Mouse (Mus musculus) stomach, embryonic 15.5 days (tissue): ENCODE measurements around the gene Lims1. TPM values are rescaled to one million over a fixed set of nuclear protein-coding genes. Genes with fewer than 3 reads are reported as not detected.

ENCODE experiments used
- ATAC-seq: fragments of 200-750 bp; cut with Nextera tagmentation; 2 replicates; pipeline ENCODE4 v1.8.0; 2017; ENCODE audit warnings: low read depth, moderate number of reproducible peaks, moderate TSS enrichment; ENCODE audit not compliant: insufficient read depth, low FRiP score
- H3K27ac ChIP-seq: fragments of 300-500 bp; sonication (generic); 2 replicates; pipeline ENCODE4 v1.5.1; 2015; ENCODE audit warnings: mild to moderate bottlenecking, inconsistent platforms
- H3K27me3 ChIP-seq: fragments of 300-500 bp; sonication (generic); replicated peaks from 2 replicates; pipeline ENCODE4 v1.6.1; 2015; ENCODE audit warnings: inconsistent platforms
- H3K36me3 ChIP-seq: fragments of 300-500 bp; sonication (generic); 2 replicates; pipeline ENCODE4 v1.6.1; 2015; ENCODE audit warnings: inconsistent platforms
- H3K4me1 ChIP-seq: fragments of 300-500 bp; sonication (generic); 2 replicates; pipeline ENCODE4 v1.6.1; 2015; ENCODE audit warnings: inconsistent platforms
- H3K4me2 ChIP-seq: fragments of 300-500 bp; sonication (generic); 2 replicates; pipeline ENCODE4 v1.6.1; 2015; ENCODE audit warnings: mild to moderate bottlenecking, inconsistent platforms
- H3K4me3 ChIP-seq: fragments of 300-500 bp; sonication (generic); replicated peaks from 2 replicates; pipeline ENCODE4 v1.5.1; 2015; ENCODE audit warnings: inconsistent platforms
- H3K9ac ChIP-seq: fragments of 300-500 bp; sonication (generic); 2 replicates; pipeline ENCODE4 v1.6.1; 2015; ENCODE audit warnings: inconsistent platforms
- H3K9me3 ChIP-seq: fragments of 300-500 bp; sonication (generic); 2 replicates; pipeline ENCODE4 v1.6.1; 2016; ENCODE audit warnings: inconsistent platforms
- WGBS: fragments of 180-500 bp; shearing (Covaris S2); methylation state at CpG from one replicate; pipeline ENCODE4 v1.1.7; 2015; 5-methylcytosine and 5-hydroxymethylcytosine counted together
- polyA plus RNA-seq: library from polyadenylated mRNA; unstranded; fragments of >200 nt; fragmentation: Nextera tagmentation; extraction: Ambion mirVana; gene quantifications from 2 replicates; pipeline ENCODE4 v1.2.1, GENCODE M21; 2015

The Lims1 gene
- polyA plus RNA-seq, 1 experiment from 2014 or later = 155 TPM

- no peaks in the 10 kb centered on the region for H3K4me1 ChIP-seq
- peak overlapping the region; percentile 62; the same call in 1 of the 2 replicates for H3K27ac ChIP-seq
- H3K4me3 ChIP-seq = no peak overlapping the region
- ATAC-seq = peak; percentile 43; the same call in 1 of the 2 replicates
- H3K9me3 ChIP-seq = no peaks in the 10 kb centered on the region
- H3K36me3 ChIP-seq = peaks cover 21% of the 10 kb centered on the region; the same call in 1 of the 2 replicates
- no peaks in the 10 kb centered on the region for H3K27me3 ChIP-seq
- no peak overlapping the region for H3K9ac ChIP-seq
- 62% methylated on average over 4 of the region's 4 CpGs for WGBS
- no peak overlapping the region for H3K4me2 ChIP-seq
Measured at GRCm38 (mm10) chr10:58405285-58405948, 82.2 kb downstream of the Lims1 start.

GRCm38 (mm10) chr10:58405949-58406305, 82.7 kb downstream of the Lims1 start:
- no peaks in the 10 kb centered on the region for H3K27me3 ChIP-seq
- H3K9ac ChIP-seq = no peak overlapping the region
- H3K4me3 ChIP-seq = no peak overlapping the region
- no peaks in the 10 kb centered on the region for H3K4me1 ChIP-seq
- peaks cover 21% of the 10 kb centered on the region; the same call in 1 of the 2 replicates for H3K36me3 ChIP-seq
- H3K4me2 ChIP-seq = no peak overlapping the region
- peak overlapping the region; percentile 46; the same call in 1 of the 2 replicates for H3K27ac ChIP-seq
- no peaks in the 10 kb centered on the region for H3K9me3 ChIP-seq
- WGBS = 75% methylated on average over 2 of the region's 2 CpGs
- ATAC-seq = no peak

- Histone ChIP-seq H3K4me2 (no peak overlapping the region), H3K4me1 (no peaks in the 10 kb centered on the region), H3K27me3 (no peaks in the 10 kb centered on the region), H3K36me3 (peaks cover 44% of the 10 kb centered on the region), H3K9me3 (no peaks in the 10 kb centered on the region), H3K9ac (no peak overlapping the region), H3K4me3 (no peak overlapping the region), H3K27ac (no peak overlapping the region)
- WGBS = 87% methylated on average over 4 of the region's 4 CpGs
- peak; percentile 91 for ATAC-seq
Measured at GRCm38 (mm10) chr10:58412331-58412730, 89.1 kb downstream of the Lims1 start.

- no peaks in the 10 kb centered on the region for H3K9me3 ChIP-seq
Measured at GRCm38 (mm10) chr10:58412852-58413251, 89.6 kb downstream of the Lims1 start.

GRCm38 (mm10) chr10:58416702-58417101, 93.4 kb downstream of the Lims1 start:
- Histone ChIP-seq H3K36me3 (peaks cover 33% of the 10 kb centered on the region), H3K4me2 (no peak overlapping the region)

More at GRCm38 (mm10) chr10:58412852-58413251, 89.6 kb downstream of the Lims1 start:
- no peak overlapping the region for H3K9ac ChIP-seq
- H3K4me1 ChIP-seq = no peaks in the 10 kb centered on the region
- no peak overlapping the region for H3K27ac ChIP-seq
- H3K36me3 ChIP-seq = peaks cover 46% of the 10 kb centered on the region
- H3K4me2 ChIP-seq = no peak overlapping the region
- no peak overlapping the region for H3K4me3 ChIP-seq
- H3K27me3 ChIP-seq = no peaks in the 10 kb centered on the region
- ATAC-seq = 0 out of 2 replicates have a peak, but pooled peaks have one; percentile 70

GRCm38 (mm10) chr10:58418290-58418971, 95.2 kb downstream of the Lims1 start:
- Histone ChIP-seq H3K4me2 (no peak overlapping the region), H3K27me3 (no peaks in the 10 kb centered on the region), H3K27ac (no peak overlapping the region), H3K36me3 (peaks cover 28% of the 10 kb centered on the region), H3K4me3 (no peak overlapping the region), H3K9me3 (no peaks in the 10 kb centered on the region), H3K4me1 (no peaks in the 10 kb centered on the region), H3K9ac (no peak overlapping the region)
- no peak for ATAC-seq
- WGBS = 88% methylated on average over 10 of the region's 10 CpGs

More at GRCm38 (mm10) chr10:58416702-58417101, 93.4 kb downstream of the Lims1 start:
- no peak for ATAC-seq
- 69% methylated on average over 3 of the region's 3 CpGs for WGBS
- H3K4me3 ChIP-seq = no peak overlapping the region
- no peak overlapping the region for H3K27ac ChIP-seq
- H3K9me3 ChIP-seq = no peaks in the 10 kb centered on the region
- H3K27me3 ChIP-seq = no peaks in the 10 kb centered on the region
- no peaks in the 10 kb centered on the region for H3K4me1 ChIP-seq
- H3K9ac ChIP-seq = no peak overlapping the region

- no peaks in the 10 kb centered on the region for H3K27me3 ChIP-seq
- WGBS = 97% methylated on average over 2 of the region's 2 CpGs
- H3K9ac ChIP-seq = no peak overlapping the region
- no peak overlapping the region for H3K4me2 ChIP-seq
- peaks cover 17% of the 10 kb centered on the region; the same call in 1 of the 2 replicates for H3K36me3 ChIP-seq
- no peak for ATAC-seq
- no peaks in the 10 kb centered on the region for H3K9me3 ChIP-seq
- no peak overlapping the region for H3K27ac ChIP-seq
- no peak overlapping the region for H3K4me3 ChIP-seq
- no peaks in the 10 kb centered on the region for H3K4me1 ChIP-seq
Measured at GRCm38 (mm10) chr10:58427930-58428329, 104.7 kb downstream of the Lims1 start.

GRCm38 (mm10) chr10:58445850-58446249, 122.6 kb downstream of the Lims1 start:
- no peaks in the 10 kb centered on the region for H3K36me3 ChIP-seq
- 20% methylated on average over 9 of the region's 9 CpGs for WGBS
- peak overlapping the region; percentile 66 for H3K4me2 ChIP-seq
- peak overlapping the region; percentile 97 for H3K27ac ChIP-seq
- H3K27me3 ChIP-seq = no peaks in the 10 kb centered on the region
- H3K4me1 ChIP-seq = peaks cover 7% of the 10 kb centered on the region; the same call in 1 of the 2 replicates
- peak overlapping the region; percentile 68 for H3K9ac ChIP-seq
- no peaks in the 10 kb centered on the region for H3K9me3 ChIP-seq
- ATAC-seq = no peak
- peak overlapping the region; percentile 96 for H3K4me3 ChIP-seq

- Histone ChIP-seq H3K27ac (peak within 1 kb of the TSS; percentile 97), H3K9me3 (no peaks in the 10 kb centered on the region), H3K4me2 (peak within 1 kb of the TSS; percentile 66), H3K4me1 (peaks cover 7% of the 10 kb centered on the region; the same call in 1 of the 2 replicates), H3K4me3 (peak within 1 kb of the TSS; percentile 96), H3K9ac (peak within 1 kb of the TSS; percentile 92), H3K27me3 (no peaks in the 10 kb centered on the region), H3K36me3 (no peaks in the 10 kb centered on the region)
- peak; percentile 98 for ATAC-seq
- WGBS = under 1% methylated on average over 85 of the region's 91 CpGs
Measured at GRCm38 (mm10) chr10:58446384-58447279, 123.4 kb downstream of the Lims1 start, which contains the start of gene Ranbp2. Ranbp2 (plus strand) TSS chr10:58446920.

GRCm38 (mm10) chr10:58447280-58447781, 124.1 kb downstream of the Lims1 start:
- peak overlapping the region; percentile 92 for H3K9ac ChIP-seq
- peak overlapping the region; percentile 97 for H3K27ac ChIP-seq
- peak overlapping the region; percentile 96 for H3K4me3 ChIP-seq
- no peaks in the 10 kb centered on the region for H3K9me3 ChIP-seq
- H3K4me1 ChIP-seq = peaks cover 7% of the 10 kb centered on the region; the same call in 1 of the 2 replicates
- under 1% methylated on average over 32 of the region's 32 CpGs for WGBS
- 0 out of 2 replicates have a peak, but pooled peaks cover 3% of the 10 kb centered on the region for H3K36me3 ChIP-seq
- ATAC-seq = peak; percentile 43; the same call in 1 of the 2 replicates
- peak overlapping the region; percentile 45 for H3K4me2 ChIP-seq
- no peaks in the 10 kb centered on the region for H3K27me3 ChIP-seq

- Histone ChIP-seq H3K9ac (no peak overlapping the region), H3K9me3 (no peaks in the 10 kb centered on the region), H3K4me2 (no peak overlapping the region), H3K36me3 (peaks cover 10% of the 10 kb centered on the region; the same call in 1 of the 2 replicates), H3K4me1 (no peaks in the 10 kb centered on the region), H3K27ac (no peak overlapping the region), H3K27me3 (no peaks in the 10 kb centered on the region), H3K4me3 (no peak overlapping the region)
- no peak for ATAC-seq
Measured at GRCm38 (mm10) chr10:58451575-58451974, 128.3 kb downstream of the Lims1 start.
